Mouse (Mus musculus): Measurements from ENCODE around the gene Rab17.

DNA sequence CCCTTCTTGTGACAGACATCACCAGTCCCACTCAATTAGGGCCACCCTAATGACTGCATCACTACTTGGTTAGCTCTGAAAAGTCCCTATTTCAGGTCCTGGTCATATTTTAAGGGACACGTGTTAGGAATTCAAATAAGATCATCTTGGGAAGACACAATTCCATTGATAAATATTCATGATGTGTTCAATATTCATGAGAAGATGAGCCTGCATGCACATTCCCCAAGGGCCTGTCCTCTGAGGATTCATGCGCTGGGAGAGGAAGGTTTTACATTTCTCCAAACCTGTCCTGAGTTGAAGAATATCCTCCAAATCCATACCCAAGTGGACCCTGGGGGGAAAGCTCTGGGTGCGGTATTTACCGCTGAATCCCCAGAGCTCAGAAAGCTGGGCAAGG, 6.5 kb upstream of the Rab17 start:
- no peak for TF ChIP-seq CTCF (IDR thresholded peaks at IDR 0.05; ENCODE audit: low read depth)
- no peak for TF ChIP-seq EP300 (IDR thresholded peaks at IDR 0.05; ENCODE audit: low read depth)
